Mouse (Mus musculus) heart, embryonic 11.5 days (tissue): Measurements from ENCODE around the gene Dpep2nb. TPM values are rescaled to one million over a fixed set of nuclear protein-coding genes. Genes with fewer than 3 reads are reported as not detected.

Experiments
- ATAC-seq: fragments of 200-750 bp; cut with Nextera tagmentation; replicated peaks from 2 replicates; pipeline ENCODE4 v1.8.0; 2017; ENCODE audit warnings: moderate library complexity; ENCODE audit not compliant: insufficient number of reproducible peaks, low FRiP score, low TSS enrichment
- H3K27ac ChIP-seq: fragments of 300-500 bp; sonication (generic); 2 replicates; pipeline ENCODE4 v1.5.1; 2014; ENCODE audit warnings: mild to moderate bottlenecking, low read depth, low read length
- H3K27me3 ChIP-seq: fragments of 300-500 bp; sonication (generic); 2 replicates; pipeline ENCODE4 v1.6.1; 2014; ENCODE audit warnings: mild to moderate bottlenecking, low read length, mixed read lengths; ENCODE audit not compliant: control insufficient read depth, insufficient read depth
- H3K36me3 ChIP-seq: fragments of 300-500 bp; sonication (generic); 2 replicates; pipeline ENCODE4 v1.6.1; 2014; ENCODE audit warnings: mild to moderate bottlenecking, low read length, moderate library complexity, mixed read lengths; ENCODE audit not compliant: control insufficient read depth, insufficient read depth
- H3K4me1 ChIP-seq: fragments of 300-500 bp; sonication (generic); 2 replicates; pipeline ENCODE4 v1.6.1; 2014; ENCODE audit warnings: low read length; ENCODE audit not compliant: control insufficient read depth, insufficient read depth
- H3K4me2 ChIP-seq: fragments of 300-500 bp; sonication (generic); 2 replicates; pipeline ENCODE4 v1.6.1; 2014; ENCODE audit warnings: mild to moderate bottlenecking, moderate library complexity
- H3K4me3 ChIP-seq: fragments of 300-500 bp; sonication (generic); 2 replicates; pipeline ENCODE4 v1.5.1; 2014; ENCODE audit warnings: low read depth, low read length
- H3K9ac ChIP-seq: fragments of 300-500 bp; sonication (generic); 2 replicates; pipeline ENCODE4 v1.6.1; 2014; ENCODE audit warnings: mild to moderate bottlenecking, low read depth, low read length, moderate library complexity
- H3K9me3 ChIP-seq: fragments of 300-500 bp; sonication (generic); replicated peaks from 2 replicates; pipeline ENCODE4 v1.6.1; 2016; ENCODE audit warnings: low read length; ENCODE audit not compliant: control insufficient read depth
- WGBS: fragments of 180-500 bp; shearing (Covaris S2); extraction: QIAGEN DNeasy Blood & Tissue Kit; methylation state at CpG from one replicate; pipeline ENCODE4 v1.1.7; 2014; ENCODE audit not compliant: insufficient replicate concordance; 5-methylcytosine and 5-hydroxymethylcytosine counted together
- polyA plus RNA-seq: library from polyadenylated mRNA; unstranded; fragments of >200 nt; fragmentation: Nextera tagmentation; extraction: Ambion mirVana; gene quantifications from 2 replicates; pipeline ENCODE4 v1.2.1, GENCODE M21; 2014

The Dpep2nb gene
- polyA plus RNA-seq, 1 experiment from 2014 or later: 0.33 TPM

GRCm38 (mm10) chr8:105961536-105961935, 44.2 kb downstream of the Dpep2nb start:
- H3K27ac ChIP-seq: no peak overlapping the region
- H3K36me3 ChIP-seq: peaks cover 6% of the 10 kb centered on the region; the same call in 1 of the 2 replicates
- peaks cover 32% of the 10 kb centered on the region for H3K4me1 ChIP-seq
- H3K27me3 ChIP-seq: no peaks in the 10 kb centered on the region
- no peak overlapping the region for H3K9ac ChIP-seq
- H3K9me3 ChIP-seq: no peaks in the 10 kb centered on the region
- 65% methylated on average over 10 of the region's 10 CpGs for WGBS
- no peak overlapping the region for H3K4me3 ChIP-seq
- ATAC-seq: no peak
- H3K4me2 ChIP-seq: no peak overlapping the region

- Histone ChIP-seq H3K27ac (no peak overlapping the region), H3K4me1 (peaks cover 31% of the 10 kb centered on the region), H3K36me3 (peaks cover 6% of the 10 kb centered on the region; the same call in 1 of the 2 replicates), H3K9me3 (no peaks in the 10 kb centered on the region), H3K4me3 (no peak overlapping the region), H3K4me2 (no peak overlapping the region), H3K9ac (no peak overlapping the region), H3K27me3 (no peaks in the 10 kb centered on the region)
- no peak for ATAC-seq
- WGBS: 73% methylated on average over 14 of the region's 14 CpGs
Measured at GRCm38 (mm10) chr8:105961101-105961500, 44.7 kb downstream of the Dpep2nb start.

GRCm38 (mm10) chr8:105959350-105959749, 46.4 kb downstream of the Dpep2nb start:
- Histone ChIP-seq H3K9me3 (no peaks in the 10 kb centered on the region), H3K4me2 (no peak overlapping the region), H3K27me3 (no peaks in the 10 kb centered on the region), H3K27ac (no peak overlapping the region), H3K36me3 (peaks cover 6% of the 10 kb centered on the region; the same call in 1 of the 2 replicates), H3K4me1 (peaks cover 21% of the 10 kb centered on the region), H3K4me3 (no peak overlapping the region), H3K9ac (no peak overlapping the region; the same call in 1 of the 2 replicates)
- ATAC-seq: no peak
- 84% methylated on average over 7 of the region's 7 CpGs for WGBS

DNA sequence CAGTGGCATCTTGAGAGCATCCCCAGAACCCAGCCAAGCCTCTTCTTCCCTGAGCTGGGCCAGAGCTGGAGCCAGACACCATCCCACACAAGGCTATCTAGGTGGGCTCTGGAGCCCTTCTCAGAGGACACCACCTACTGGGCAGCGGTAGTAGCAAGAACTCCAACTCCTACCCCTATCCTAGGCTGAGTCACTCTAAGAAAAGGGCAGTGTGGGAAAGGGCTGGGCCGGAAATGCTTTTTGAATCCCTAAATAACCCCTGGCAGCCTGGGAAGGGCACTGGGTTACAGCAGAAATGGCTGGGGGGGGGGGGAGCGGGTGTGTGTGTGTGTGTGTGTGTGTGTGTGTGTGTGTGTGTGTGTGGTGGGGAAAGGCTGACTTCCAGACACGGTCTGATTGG, 48.0 kb downstream of the Dpep2nb start:
- Histone ChIP-seq H3K27me3 (no peaks in the 10 kb centered on the region), H3K4me3 (no peak overlapping the region), H3K36me3 (peaks cover 6% of the 10 kb centered on the region), H3K4me1 (peaks cover 13% of the 10 kb centered on the region), H3K9me3 (no peaks in the 10 kb centered on the region), H3K27ac (no peak overlapping the region), H3K4me2 (no peak overlapping the region), H3K9ac (no peak overlapping the region)
- ATAC-seq: no peak
- 44% methylated on average over 4 of the region's 4 CpGs for WGBS

- no peak overlapping the region for H3K4me3 ChIP-seq
- H3K4me2 ChIP-seq: no peak overlapping the region
- ATAC-seq: no peak
- H3K9ac ChIP-seq: no peak overlapping the region
- peak overlapping the region; percentile 24; the same call in 1 of the 2 replicates for H3K27ac ChIP-seq
- H3K4me1 ChIP-seq: peaks cover 8% of the 10 kb centered on the region
- H3K36me3 ChIP-seq: peaks cover 10% of the 10 kb centered on the region
- no peaks in the 10 kb centered on the region for H3K9me3 ChIP-seq
- H3K27me3 ChIP-seq: no peaks in the 10 kb centered on the region
- 63% methylated on average over 4 of the region's 4 CpGs for WGBS
Measured at GRCm38 (mm10) chr8:105956556-105956955, 49.2 kb downstream of the Dpep2nb start.

DNA sequence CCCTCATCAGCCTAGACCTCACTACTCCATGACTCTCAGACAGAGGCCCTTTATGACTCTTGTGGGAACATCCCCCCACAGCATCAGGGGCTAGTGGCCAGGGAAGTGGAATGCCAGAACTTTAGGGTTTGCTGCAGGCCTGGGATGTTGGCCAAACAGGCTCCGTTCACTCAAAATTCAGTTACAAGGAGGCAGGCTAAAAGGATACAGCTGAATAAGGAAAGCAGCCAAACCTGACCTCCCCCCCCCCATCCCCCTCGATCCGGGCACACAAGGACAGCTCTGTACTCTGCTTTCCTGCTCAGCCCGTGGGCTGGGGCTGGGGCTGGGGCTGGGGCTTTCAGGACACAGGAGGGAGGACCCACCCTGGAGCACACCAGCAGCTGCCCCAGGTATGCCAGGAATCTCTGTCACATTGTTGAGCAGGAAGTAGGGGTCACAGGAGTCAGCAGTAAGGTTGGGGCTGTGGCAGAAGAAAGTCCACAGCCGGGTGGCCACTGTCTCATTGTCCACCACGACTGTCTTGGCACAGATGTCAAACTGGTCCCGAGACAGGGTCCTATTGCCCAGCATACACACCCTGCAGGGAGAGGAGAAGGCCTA, 54.6 kb downstream of the Dpep2nb start:
- Histone ChIP-seq H3K36me3 (peaks cover 44% of the 10 kb centered on the region), H3K27ac (no peak overlapping the region), H3K4me2 (no peak overlapping the region), H3K4me1 (peaks cover 20% of the 10 kb centered on the region), H3K27me3 (no peaks in the 10 kb centered on the region), H3K9me3 (no peaks in the 10 kb centered on the region), H3K9ac (peak overlapping the region; percentile 52; the same call in 1 of the 2 replicates), H3K4me3 (no peak overlapping the region)
- ATAC-seq: no peak
- WGBS: 25% methylated on average over 7 of the region's 7 CpGs

DNA sequence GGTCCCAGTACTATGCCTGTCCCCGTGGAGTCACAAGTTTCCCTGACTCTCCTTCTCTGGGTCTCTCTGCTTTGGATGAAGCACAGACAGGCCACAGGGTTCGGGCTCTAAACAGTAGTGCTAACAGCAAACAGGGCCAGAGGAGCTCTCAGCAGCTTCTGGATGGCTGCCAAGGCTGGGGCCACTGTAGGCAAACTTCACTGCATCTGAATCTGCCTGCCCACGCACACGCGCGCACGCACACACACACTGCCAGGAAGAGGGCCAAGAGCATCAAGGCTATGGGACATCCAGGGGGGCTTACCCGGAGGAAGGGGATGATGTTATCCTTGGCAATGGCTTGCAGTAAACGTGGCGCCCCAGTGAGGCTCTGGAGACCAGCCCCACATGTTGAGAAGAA, 56.4 kb downstream of the Dpep2nb start:
- H3K4me2 ChIP-seq: no peak overlapping the region
- peak overlapping the region; percentile 46 for H3K27ac ChIP-seq
- 70% methylated on average over 10 of the region's 10 CpGs for WGBS
- no peaks in the 10 kb centered on the region for H3K9me3 ChIP-seq
- H3K27me3 ChIP-seq: no peaks in the 10 kb centered on the region
- no peak for ATAC-seq
- 0 out of 2 replicates have a peak overlapping the region, but pooled peaks have one; percentile 28 for H3K9ac ChIP-seq
- no peak overlapping the region for H3K4me3 ChIP-seq
- peaks cover 60% of the 10 kb centered on the region for H3K36me3 ChIP-seq
- H3K4me1 ChIP-seq: peaks cover 20% of the 10 kb centered on the region
